Mouse (Mus musculus) CH12.LX (cell line): ENCODE data around the gene Tigar. TPM values are rescaled to one million over a fixed set of nuclear protein-coding genes. Genes with fewer than 3 reads are reported as not detected.

Experiments
- DNase-seq: peaks from one replicate; pipeline ENCODE4 v3.0.0-alpha.2; 2013; ENCODE audit errors: extremely low read depth
- H3K27ac ChIP-seq: 2 replicates; pipeline ENCODE4 v1.5.1; 2012; ENCODE audit warnings: low read depth, mild to moderate bottlenecking, control low read depth, moderate library complexity; ENCODE audit not compliant: insufficient read depth
- H3K27me3 ChIP-seq: replicated peaks from 2 replicates; pipeline ENCODE3; 2012; ENCODE audit warnings: inconsistent platforms
- H3K36me3 ChIP-seq, 2 experiments: replicated peaks in 1 of 2; 2 replicates each; pipeline versions ENCODE3 to v1.6.1; 2012; ENCODE audit warnings: inconsistent platforms in 1 of 2, low read length in 1 of 2, mild to moderate bottlenecking in 1 of 2, mixed read lengths in 1 of 2, moderate library complexity in 1 of 2; ENCODE audit not compliant: control insufficient read depth in 1 of 2, insufficient read depth in 1 of 2
- H3K4me1 ChIP-seq, 2 experiments: 2 replicates each; pipeline ENCODE4 v1.6.1; 2012; ENCODE audit warnings: inconsistent platforms in 1 of 2, moderate library complexity in 1 of 2; ENCODE audit not compliant: insufficient read depth in 2 of 2, control insufficient read depth in 1 of 2
- H3K4me2 ChIP-seq: 2 replicates; pipeline ENCODE4 v1.6.1; 2012; ENCODE audit warnings: low read depth, mild to moderate bottlenecking, control low read depth; ENCODE audit not compliant: poor library complexity, insufficient read depth, severe bottlenecking
- H3K4me3 ChIP-seq, 3 experiments: fragments of 150-350 bp in 1 of 3; sonication (generic) in 1 of 3; replicated peaks in 1 of 3; 2 replicates each; pipeline versions ENCODE3 to v1.5.1; 2011 to 2012; ENCODE audit warnings: low read depth in 2 of 3, low read length in 2 of 3, mild to moderate bottlenecking in 2 of 3, moderate library complexity in 2 of 3, control low read depth in 1 of 3, improper control_type of control experiment in 1 of 3, inconsistent platforms in 1 of 3, mixed read lengths in 1 of 3; ENCODE audit not compliant: poor library complexity in 1 of 3
- H3K79me2 ChIP-seq: replicated peaks from 2 replicates; pipeline ENCODE4 v1.6.1; 2012; ENCODE audit warnings: mild to moderate bottlenecking, moderate library complexity; ENCODE audit not compliant: control insufficient read depth, poor library complexity, insufficient read depth, severe bottlenecking; ENCODE audit errors: extremely low read depth
- H3K9ac ChIP-seq: 2 replicates; pipeline ENCODE4 v1.6.1; 2012; ENCODE audit warnings: low read depth, mild to moderate bottlenecking, control low read depth, moderate library complexity; ENCODE audit not compliant: insufficient read depth
- H3K9me3 ChIP-seq: replicated peaks from 2 replicates; pipeline ENCODE3; 2012; ENCODE audit warnings: low read length, inconsistent platforms, mixed read lengths
- CHD1 ChIP-seq: IDR thresholded peaks from 2 replicates; pipeline ENCODE4 v1.6.1; 2012; ENCODE audit warnings: low read depth, low read length, improper control_type of control experiment, inconsistent platforms
- CHD2 ChIP-seq: IDR thresholded peaks from 2 replicates; pipeline ENCODE4 v1.6.1; 2011; ENCODE audit warnings: low read length, improper control_type of control experiment
- E2F4 ChIP-seq: IDR thresholded peaks from 2 replicates; pipeline ENCODE4 v1.6.1; 2011; ENCODE audit warnings: low read depth, low read length, improper control_type of control experiment; ENCODE audit not compliant: insufficient replicate concordance
- ELF1 ChIP-seq: IDR thresholded peaks from 2 replicates; pipeline ENCODE4 v1.6.1; 2014; ENCODE audit warnings: low read depth, mild to moderate bottlenecking, inconsistent platforms, low read length, improper control_type of control experiment
- EP300 ChIP-seq: IDR thresholded peaks from 2 replicates; pipeline ENCODE4 v1.6.1; 2011; ENCODE audit warnings: low read length, improper control_type of control experiment
- GABPA ChIP-seq: IDR thresholded peaks from 2 replicates; pipeline ENCODE4 v1.6.1; 2012; ENCODE audit warnings: low read depth, low read length, improper control_type of control experiment, inconsistent platforms; ENCODE audit not compliant: insufficient replicate concordance
- JUN ChIP-seq: IDR thresholded peaks from 2 replicates; pipeline ENCODE4 v1.6.1; 2011; ENCODE audit warnings: low read depth, mild to moderate bottlenecking, low read length, improper control_type of control experiment, moderate library complexity; ENCODE audit not compliant: insufficient read depth
- JUND ChIP-seq: conservative IDR thresholded peaks from 2 replicates; pipeline ENCODE4 v1.6.1; 2011; ENCODE audit warnings: low read depth, low read length, improper control_type of control experiment
- KAT2A ChIP-seq: IDR thresholded peaks from 2 replicates; pipeline ENCODE4 v1.6.1; 2012; ENCODE audit warnings: low read length, improper control_type of control experiment, inconsistent platforms; ENCODE audit not compliant: insufficient replicate concordance
- MAFK ChIP-seq: IDR thresholded peaks from 2 replicates; pipeline ENCODE4 v1.6.1; 2011; ENCODE audit warnings: low read length, improper control_type of control experiment; ENCODE audit not compliant: insufficient replicate concordance
- MAX ChIP-seq: IDR thresholded peaks from 2 replicates; pipeline ENCODE4 v1.6.1; 2011; ENCODE audit warnings: low read length, improper control_type of control experiment
- MAZ ChIP-seq: IDR thresholded peaks from 2 replicates; pipeline ENCODE4 v1.6.1; 2012; ENCODE audit warnings: low read depth, mild to moderate bottlenecking, inconsistent platforms, low read length, improper control_type of control experiment, moderate library complexity
- MEF2A ChIP-seq: IDR thresholded peaks from 2 replicates; pipeline ENCODE4 v1.6.1; 2014; ENCODE audit warnings: low read depth, mild to moderate bottlenecking, inconsistent platforms, low read length, improper control_type of control experiment, borderline replicate concordance
- MYC ChIP-seq: IDR thresholded peaks from 2 replicates; pipeline ENCODE4 v1.6.1; 2011; ENCODE audit warnings: low read depth, mild to moderate bottlenecking, improper control_type of control experiment, low read length
- POLR2A ChIP-seq: IDR thresholded peaks from 2 replicates; pipeline ENCODE4 v1.6.1; 2011; ENCODE audit warnings: low read depth, mild to moderate bottlenecking, improper control_type of control experiment, low read length
- RAD21 ChIP-seq: IDR thresholded peaks from 2 replicates; pipeline ENCODE4 v1.6.1; 2011; ENCODE audit warnings: low read depth, mild to moderate bottlenecking, low read length, improper control_type of control experiment, moderate library complexity
- RCOR1 ChIP-seq: conservative IDR thresholded peaks from 2 replicates; pipeline ENCODE4 v1.6.1; 2012; ENCODE audit warnings: low read depth, mild to moderate bottlenecking, inconsistent platforms, low read length, improper control_type of control experiment
- SIN3A ChIP-seq: IDR thresholded peaks from 2 replicates; pipeline ENCODE4 v1.6.1; 2012; ENCODE audit warnings: low read length, improper control_type of control experiment, inconsistent platforms
- SMC3 ChIP-seq: IDR thresholded peaks from 2 replicates; pipeline ENCODE4 v1.6.1; 2011; ENCODE audit warnings: low read depth, low read length, improper control_type of control experiment
- TBP ChIP-seq: conservative IDR thresholded peaks from 2 replicates; pipeline ENCODE4 v1.6.1; 2011; ENCODE audit warnings: low read depth, low read length, improper control_type of control experiment
- TCF12 ChIP-seq: IDR thresholded peaks from 2 replicates; pipeline ENCODE4 v1.6.1; 2014; ENCODE audit warnings: low read depth, mild to moderate bottlenecking, inconsistent platforms, low read length, improper control_type of control experiment
- ZC3H11A ChIP-seq: IDR thresholded peaks from 2 replicates; pipeline ENCODE4 v1.6.1; 2012; ENCODE audit warnings: low read depth, mild to moderate bottlenecking, inconsistent platforms, low read length, improper control_type of control experiment
- ZKSCAN1 ChIP-seq: IDR thresholded peaks from 2 replicates; pipeline ENCODE4 v1.6.1; 2012; ENCODE audit warnings: low read depth, inconsistent platforms, low read length, improper control_type of control experiment, borderline replicate concordance
- ZNF384 ChIP-seq: IDR thresholded peaks from 2 replicates; pipeline ENCODE4 v1.6.1; 2012; ENCODE audit warnings: low read depth, low read length, improper control_type of control experiment, inconsistent platforms
- dilution Hi-C: fragments of 300-500 bp; cut with MboI; formaldehyde crosslinking; loops from 2 replicates; pipeline ENCODE4 v1.14.3; 2020; ENCODE audit warnings: low sequenced_read_pairs; ENCODE audit not compliant: extremely low pct_unique_long_range_greater_than_20kb, extremely low pct_ligation_motif_present
- in situ Hi-C: fragments of 300-500 bp; cut with MboI; formaldehyde crosslinking; loops from 3 replicates; pipeline ENCODE4 v1.14.3; 2019; ENCODE audit warnings: low sequenced_read_pairs, low pct_ligation_motif_present, low pct_unique_long_range_greater_than_20kb, mixed read lengths
- polyA plus RNA-seq: library from polyadenylated mRNA; unstranded; fragments of >175 nt; gene quantifications from 2 replicates; pipeline ENCODE4 v1.2.1, GENCODE M21; 2012; ENCODE audit warnings: low read depth; ENCODE audit not compliant: insufficient read length
- total RNA-seq, 2 experiments: library from RNA; depleted of rRNA; stranded (reverse); fragments of 300-350 nt in 1 of 2; fragments of >200 nt in 1 of 2; gene quantifications; 2 replicates each; pipeline ENCODE4 v1.2.3; 2012 to 2014

Tigar gene
- total and polyA plus RNA-seq, 3 experiments = 8.9 to 20.8 (median 11.5) TPM

DNA sequence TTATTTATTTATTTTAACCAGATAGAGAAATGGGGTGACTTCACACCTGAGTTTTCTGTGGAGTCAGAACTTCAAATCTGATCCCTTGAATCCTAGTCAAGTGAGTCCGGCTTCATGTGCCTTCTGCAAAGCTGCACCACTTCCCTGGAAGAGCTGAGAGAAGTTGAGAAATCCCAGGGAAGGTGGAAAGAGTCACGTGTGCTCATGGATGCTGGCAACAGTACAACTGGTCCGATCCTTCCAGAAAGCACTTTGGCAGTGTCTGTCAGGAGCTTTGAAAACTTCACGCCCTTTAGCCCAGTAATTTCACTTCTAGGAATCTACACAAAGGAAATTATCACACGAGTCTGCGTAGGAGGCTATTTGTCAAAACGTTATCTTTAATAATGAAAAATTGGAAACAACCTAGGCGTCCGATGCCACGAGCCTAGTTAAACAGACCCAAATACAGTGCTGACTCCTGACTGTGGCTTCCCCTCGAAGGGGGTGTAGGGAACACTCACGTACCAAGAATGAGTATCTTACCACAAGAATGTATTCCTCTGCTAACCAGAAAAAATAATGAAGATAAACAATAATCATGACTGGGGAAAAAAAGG lies 52.3 kb downstream of the Tigar start:
- Histone ChIP-seq H3K27ac (no peak overlapping the region), H3K9me3 (no peaks in the 10 kb centered on the region), H3K9ac (no peak overlapping the region), H3K36me3 (no peaks in the 10 kb centered on the region), H3K79me2 (no peaks in the 10 kb centered on the region), H3K4me3 (no peak overlapping the region), H3K27me3 (peaks cover 18% of the 10 kb centered on the region), H3K4me1 (peaks cover 0 to 2% of the 10 kb centered on the region in 2 experiments; a peak in 1 of 4 replicates), H3K4me2 (no peak overlapping the region)
- dilution Hi-C loops = no loop called here
- no peak for DNase-seq
- no peak for TF ChIP-seq POLR2A
- no peak for TF ChIP-seq MEF2A
- TF ChIP-seq KAT2A = no peak
- no peak for TF ChIP-seq ZC3H11A
- no peak for TF ChIP-seq CHD1
- no peak for TF ChIP-seq MAZ
- no peak for TF ChIP-seq JUND
- TF ChIP-seq ELF1 = no peak
- no peak for TF ChIP-seq TCF12
- TF ChIP-seq RAD21 = no peak
- TF ChIP-seq TBP = no peak
- no peak for TF ChIP-seq MAX
- TF ChIP-seq SIN3A = no peak
- no peak for TF ChIP-seq MAFK
- TF ChIP-seq MYC = no peak
- no peak for TF ChIP-seq RCOR1
- TF ChIP-seq GABPA = no peak
- TF ChIP-seq EP300 = no peak
- in situ Hi-C loops = no loop called here

GRCm38 (mm10) chr6:127050847-127051246 lies 58.5 kb downstream of the Tigar start:
- dilution Hi-C loops = no loop called here

More at GRCm38 (mm10) chr6:127050847-127051246, 58.5 kb downstream of the Tigar start:
- Histone ChIP-seq H3K27ac (no peak overlapping the region), H3K9ac (no peak overlapping the region), H3K4me1 (no peaks in the 10 kb centered on the region), H3K4me2 (no peak overlapping the region), H3K79me2 (no peaks in the 10 kb centered on the region), H3K27me3 (peaks cover 28% of the 10 kb centered on the region), H3K36me3 (no peaks in the 10 kb centered on the region), H3K9me3 (no peaks in the 10 kb centered on the region), H3K4me3 (no peak overlapping the region)
- TF ChIP-seq CHD2 = no peak
- TF ChIP-seq POLR2A = no peak
- no peak for TF ChIP-seq RAD21
- no peak for TF ChIP-seq E2F4
- no peak for TF ChIP-seq ZNF384
- no peak for TF ChIP-seq SMC3
- no peak for TF ChIP-seq JUN
- no peak for TF ChIP-seq ZKSCAN1
- in situ Hi-C loops = no loop called here
- DNase-seq = no peak
